Comparison of ENCODE assay signal across 14 mouse cellular contexts in genomic region chr11:102610260-102610659, GRCm38 (mm10). TPM values are rescaled to one million over a fixed set of nuclear protein-coding genes. Genes with fewer than 3 reads are reported as not detected.
DNase-seq lines count a peak whose midpoint lies in the region; ATAC-seq and TF ChIP-seq lines count a peak whose summit lies in the region.
"Had no signal": no experiment of that assay in that cellular context is flagged by ENCODE, and none has a peak within 500 bp of the region (broad histone marks: within the 10 kb centered on the region; RNA-seq: fewer than 3 reads in every experiment).

No protein-coding gene starts in this region.

- no peak overlapping the region for H3K4me3 ChIP-seq in kidney, postnatal 0 days (replicated peaks; ENCODE audit: low read depth, low read length)
- peak overlapping the region; percentile 95; the same call in 1 of the 2 replicates for H3K4me3 ChIP-seq in embryonic facial prominence, embryonic 13.5 days
- H3K4me3 ChIP-seq in limb, embryonic 12.5 days (replicated peaks): peak overlapping the region; percentile 97

- H3K27ac ChIP-seq in kidney, postnatal 0 days: peak overlapping the region; percentile 57; the same call in 1 of the 2 replicates
- H3K27ac ChIP-seq in embryonic facial prominence, embryonic 13.5 days: peak overlapping the region; percentile 100
- H3K27ac ChIP-seq in limb, embryonic 12.5 days: peak overlapping the region; percentile 100

- no peak overlapping the region for H3K4me2 ChIP-seq in kidney, postnatal 0 days (ENCODE audit: low read length)
- peak overlapping the region; percentile 78 for H3K4me2 ChIP-seq in embryonic facial prominence, embryonic 13.5 days
- peak overlapping the region; percentile 74 for H3K4me2 ChIP-seq in limb, embryonic 12.5 days

- no peaks in the 10 kb centered on the region for H3K27me3 ChIP-seq in kidney, postnatal 0 days (ENCODE audit: insufficient read depth, low read length)
- H3K27me3 ChIP-seq in embryonic facial prominence, embryonic 13.5 days: no peaks in the 10 kb centered on the region
- H3K27me3 ChIP-seq in limb, embryonic 12.5 days: no peaks in the 10 kb centered on the region

- TF ChIP-seq CTCF in kidney, postnatal 0 days (IDR thresholded peaks at IDR 0.05; ENCODE audit: low read depth): no peak

- H3K9me3 ChIP-seq in kidney, postnatal 0 days (replicated peaks; ENCODE audit: low read length): no peaks in the 10 kb centered on the region
- H3K9me3 ChIP-seq in embryonic facial prominence, embryonic 13.5 days: no peaks in the 10 kb centered on the region
- no peaks in the 10 kb centered on the region for H3K9me3 ChIP-seq in limb, embryonic 12.5 days

- H3K4me1 ChIP-seq in kidney, postnatal 0 days (replicated peaks; ENCODE audit: insufficient read depth, low read length): peaks cover 21% of the 10 kb centered on the region
- peaks cover 41% of the 10 kb centered on the region for H3K4me1 ChIP-seq in embryonic facial prominence, embryonic 13.5 days
- H3K4me1 ChIP-seq in limb, embryonic 12.5 days (replicated peaks): peaks cover 40% of the 10 kb centered on the region

- ATAC-seq in kidney, postnatal 0 days (replicated peaks; ENCODE audit: low FRiP score, low read depth): 0 out of 2 replicates have a peak, but pooled peaks have one; percentile 17
- ATAC-seq in embryonic facial prominence, embryonic 13.5 days (ENCODE audit: insufficient number of reproducible peaks, insufficient read depth, low FRiP score, low TSS enrichment, low read depth): no peak
- no peak for ATAC-seq in limb, embryonic 12.5 days (ENCODE audit: insufficient number of reproducible peaks, insufficient read depth, low FRiP score, low TSS enrichment, low read depth)
- ATAC-seq: liver, postnatal 0 days had no signal

- intact Hi-C loops in heart, postnatal 10 days (cut with DNase I): no loop called here
- intact Hi-C loops in left cerebral cortex, postnatal 4 days (cut with DNase I): no loop called here

- no peak overlapping the region for H3K9ac ChIP-seq in kidney, postnatal 0 days (ENCODE audit: low read depth, low read length)
- H3K9ac ChIP-seq in embryonic facial prominence, embryonic 13.5 days: peak overlapping the region; percentile 100
- H3K9ac ChIP-seq in limb, embryonic 12.5 days (replicated peaks): peak overlapping the region; percentile 100
- H3K9ac ChIP-seq: liver, postnatal 0 days had no signal

- peak; percentile 64 for DNase-seq in heart, adult 11 months
- no peak for DNase-seq in heart, postnatal 10 days
- DNase-seq in kidney, postnatal 0 days (ENCODE audit: low spot score): no peak
- DNase-seq in kidney, adult 11 months: no peak
- DNase-seq in left cerebral cortex, postnatal 4 days: no peak
- no peak for DNase-seq in left cerebral cortex, adult 8-10 months (ENCODE audit: low spot score in 2 of 2)
- DNase-seq: adrenal gland, adult 2 months; layer of hippocampus, adult 9-11 months; liver, postnatal 0 days had no signal

- H3K36me3 ChIP-seq in kidney, postnatal 0 days (ENCODE audit: insufficient read depth, low read length): no peaks in the 10 kb centered on the region
- H3K36me3 ChIP-seq in embryonic facial prominence, embryonic 13.5 days: peaks cover 17% of the 10 kb centered on the region
- peaks cover 15% of the 10 kb centered on the region; the same call in 1 of the 2 replicates for H3K36me3 ChIP-seq in limb, embryonic 12.5 days

- WGBS in kidney, postnatal 0 days: 17% methylated on average over 4 of the region's 4 CpGs
- 6% methylated on average over 4 of the region's 4 CpGs for WGBS in embryonic facial prominence, embryonic 13.5 days
- 17% methylated on average over 4 of the region's 4 CpGs for WGBS in limb, embryonic 12.5 days

RNA-seq across cellular contexts. Expression of gene Fzd2, which starts 6.1 kb away (rescaled TPM):
- total RNA-seq in heart, postnatal 10 days (2021): 10 to 100 TPM; 11.1 to 15.7 TPM
- polyA plus RNA-seq in kidney, postnatal 0 days (2015; fragmentation: Nextera tagmentation; extraction: Ambion mirVana): 21.8 and 25.9 TPM in 2 replicates
- 63.0 and 67.8 TPM in 2 replicates for polyA plus RNA-seq in embryonic facial prominence, embryonic 13.5 days (2015; fragmentation: Nextera tagmentation; extraction: Ambion mirVana)
- 77.9 and 82.7 TPM in 2 replicates for polyA plus RNA-seq in limb, embryonic 12.5 days (2016; fragmentation: Nextera tagmentation; extraction: Ambion mirVana)
- 1 to 10 TPM; 6.8 to 7.4 TPM for total RNA-seq in left cerebral cortex, postnatal 4 days (2021)
- total RNA-seq in left cerebral cortex, adult 8-10 months (2022): 10 to 100 TPM in 1 of 4 experiments, 1 to 10 TPM in 3; 7.4 to 10.5 (median 9.6) TPM
- total RNA-seq: monocyte, adult 5-6 weeks had no signal

RNA-seq across cellular contexts. Expression of gene Gm11627, which starts 31.0 kb away (rescaled TPM):
- total RNA-seq in heart, postnatal 10 days (2021): 1 to 10 TPM; 1.7 to 2.8 TPM
- polyA plus RNA-seq in kidney, postnatal 0 days (2015; fragmentation: Nextera tagmentation; extraction: Ambion mirVana): 8.6 and 8.9 TPM in 2 replicates
- 16.1 and 17.0 TPM in 2 replicates for polyA plus RNA-seq in embryonic facial prominence, embryonic 13.5 days (2015; fragmentation: Nextera tagmentation; extraction: Ambion mirVana)
- 5.3 and 7.4 TPM in 2 replicates for polyA plus RNA-seq in limb, embryonic 12.5 days (2016; fragmentation: Nextera tagmentation; extraction: Ambion mirVana)
- 1 to 10 TPM; 2.0 to 2.2 TPM for total RNA-seq in left cerebral cortex, postnatal 4 days (2021)
- total RNA-seq in left cerebral cortex, adult 8-10 months (2022): 1 to 10 TPM; 2.7 to 5.8 (median 4.2) TPM
- total RNA-seq: monocyte, adult 5-6 weeks had no signal
- polyA plus RNA-seq: adrenal gland, adult 2 months; liver, postnatal 0 days had no signal

RNA-seq across cellular contexts. Expression of gene Meioc, which starts 53.3 kb away (rescaled TPM):
- total RNA-seq in heart, postnatal 10 days (2021): under 1 TPM in 1 of 2 experiments, not detected in 1; 0.05 TPM
- 0.32 and 0.36 TPM in 2 replicates for polyA plus RNA-seq in kidney, postnatal 0 days (2015; fragmentation: Nextera tagmentation; extraction: Ambion mirVana)
- 0.45 and 0.79 TPM in 2 replicates for polyA plus RNA-seq in embryonic facial prominence, embryonic 13.5 days (2015; fragmentation: Nextera tagmentation; extraction: Ambion mirVana)
- polyA plus RNA-seq in limb, embryonic 12.5 days (2016; fragmentation: Nextera tagmentation; extraction: Ambion mirVana): 0.98 and 1.3 TPM in 2 replicates
- not detected for total RNA-seq in left cerebral cortex, postnatal 4 days (2021)
- not detected for total RNA-seq in left cerebral cortex, adult 8-10 months (2022)
- total RNA-seq: adrenal gland, adult 2 months; gastrocnemius, adult 8-10 months; monocyte, adult 5-6 weeks had no signal
- polyA plus RNA-seq: adrenal gland, adult 2 months; C2C12; liver, postnatal 0 days had no signal

RNA-seq across cellular contexts. Expression of gene Gpatch8, which starts 54.1 kb away (rescaled TPM):
- 10 to 100 TPM; 25.2 to 28.2 TPM for total RNA-seq in heart, postnatal 10 days (2021)
- polyA plus RNA-seq in kidney, postnatal 0 days (2015; fragmentation: Nextera tagmentation; extraction: Ambion mirVana): 25.1 and 29.6 TPM in 2 replicates
- 84.0 and 84.7 TPM in 2 replicates for polyA plus RNA-seq in embryonic facial prominence, embryonic 13.5 days (2015; fragmentation: Nextera tagmentation; extraction: Ambion mirVana)
- 66.5 and 77.6 TPM in 2 replicates for polyA plus RNA-seq in limb, embryonic 12.5 days (2016; fragmentation: Nextera tagmentation; extraction: Ambion mirVana)
- 10 to 100 TPM; 59.6 to 62.6 TPM for total RNA-seq in left cerebral cortex, postnatal 4 days (2021)
- 10 to 100 TPM; 53.4 to 64.9 (median 58.6) TPM for total RNA-seq in left cerebral cortex, adult 8-10 months (2022)
